Mouse (Mus musculus) liver, adult 2 months (tissue): Measurements from ENCODE around the gene Sema4d. TPM values are rescaled to one million over a fixed set of nuclear protein-coding genes. Genes with fewer than 3 reads are reported as not detected.
A peak's percentile ranks its signal among the peaks of the same experiment; 100 is the strongest.

ENCODE experiments used
- DNase-seq: peaks from one replicate; pipeline ENCODE4 v3.0.0-alpha.2; 2011; ENCODE audit warnings: low read depth, low spot score; ENCODE audit errors: extremely low read depth
- H3K27ac ChIP-seq: fragments of 200-500 bp; replicated peaks from 2 replicates; pipeline ENCODE4 v1.5.1; 2012; ENCODE audit warnings: low read depth, mild to moderate bottlenecking, control low read depth, inconsistent platforms, low read length; ENCODE audit not compliant: insufficient read depth
- H3K27me3 ChIP-seq: fragments of 200-500 bp; 2 replicates; pipeline ENCODE4 v1.6.1; 2012; ENCODE audit warnings: mild to moderate bottlenecking, moderate library complexity, low read length, inconsistent platforms; ENCODE audit not compliant: control insufficient read depth, insufficient read depth
- H3K36me3 ChIP-seq: fragments of 200-500 bp; 2 replicates; pipeline ENCODE4 v1.6.1; 2012; ENCODE audit warnings: low read length, inconsistent platforms; ENCODE audit not compliant: control insufficient read depth, insufficient read depth
- H3K4me1 ChIP-seq: fragments of 200-500 bp; 2 replicates; pipeline ENCODE4 v1.6.1; 2011; ENCODE audit warnings: low read length; ENCODE audit not compliant: control insufficient read depth, insufficient read depth
- H3K4me3 ChIP-seq: fragments of 200-500 bp; 2 replicates; pipeline ENCODE4 v1.5.1; 2011; ENCODE audit warnings: low read depth, mild to moderate bottlenecking, control low read depth, low read length, moderate library complexity; ENCODE audit not compliant: insufficient read depth
- H3K79me2 ChIP-seq: fragments of 200-500 bp; 2 replicates; pipeline ENCODE4 v1.6.1; 2012; ENCODE audit warnings: inconsistent platforms, mild to moderate bottlenecking, low read length, moderate library complexity; ENCODE audit not compliant: control insufficient read depth, insufficient read depth
- H3K9ac ChIP-seq: fragments of 200-500 bp; 2 replicates; pipeline ENCODE4 v1.6.1; 2012; ENCODE audit warnings: low read depth, mild to moderate bottlenecking, control low read depth, inconsistent platforms, low read length
- CTCF ChIP-seq: fragments of 200-500 bp; IDR thresholded peaks from 2 replicates; pipeline ENCODE4 v1.5.1; 2011; ENCODE audit warnings: low read depth, low read length, control low read depth
- POLR2A ChIP-seq: fragments of 200-500 bp; IDR thresholded peaks from 2 replicates; pipeline ENCODE4 v1.6.1; 2011; ENCODE audit warnings: low read length, control low read depth; ENCODE audit not compliant: insufficient read depth; ENCODE audit errors: extremely low read depth
- WGBS: fragments of 180-500 bp; shearing (Covaris S2); methylation state at CpG from one replicate; pipeline ENCODE4 v1.1.7; 2018; 5-methylcytosine and 5-hydroxymethylcytosine counted together
- polyA plus RNA-seq: library from polyadenylated mRNA; depleted of rRNA; stranded (reverse); fragments of >200 nt; gene quantifications from 2 replicates; pipeline ENCODE4 v1.2.3, GENCODE M21; 2012
- total RNA-seq: library from RNA; depleted of rRNA; stranded (reverse); fragments of >200 nt; gene quantifications from 2 replicates; pipeline ENCODE4 v1.2.3, GENCODE M21; 2014

Sema4d gene
- total and polyA plus RNA-seq, 2 experiments = 0.74 to 0.94 TPM

DNA sequence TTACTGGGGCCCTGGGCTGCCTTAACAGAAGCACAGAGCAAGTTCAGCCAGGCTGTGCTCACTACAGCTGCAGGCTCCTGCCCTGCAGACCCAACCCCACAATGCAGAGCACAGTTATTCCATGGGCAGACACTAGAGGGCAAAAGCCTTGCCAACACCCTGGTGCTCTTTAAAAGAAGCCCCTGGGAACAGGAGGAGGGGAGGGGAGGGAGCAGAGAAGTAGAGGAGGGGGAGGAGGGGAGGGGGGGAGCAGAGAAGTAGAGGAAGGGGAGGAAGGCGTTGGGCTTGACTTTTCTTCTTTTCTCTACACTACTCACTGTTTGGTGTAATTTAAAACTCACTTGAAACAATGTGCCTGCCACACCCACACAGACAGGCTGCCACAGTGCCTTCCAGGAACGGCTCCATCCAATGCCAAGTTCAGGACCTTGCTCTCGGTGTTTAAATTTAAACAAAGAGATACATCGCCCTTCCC is 63.6 kb downstream of the Sema4d start:
- DNase-seq = no peak
- H3K4me1 ChIP-seq = no peaks in the 10 kb centered on the region

DNA sequence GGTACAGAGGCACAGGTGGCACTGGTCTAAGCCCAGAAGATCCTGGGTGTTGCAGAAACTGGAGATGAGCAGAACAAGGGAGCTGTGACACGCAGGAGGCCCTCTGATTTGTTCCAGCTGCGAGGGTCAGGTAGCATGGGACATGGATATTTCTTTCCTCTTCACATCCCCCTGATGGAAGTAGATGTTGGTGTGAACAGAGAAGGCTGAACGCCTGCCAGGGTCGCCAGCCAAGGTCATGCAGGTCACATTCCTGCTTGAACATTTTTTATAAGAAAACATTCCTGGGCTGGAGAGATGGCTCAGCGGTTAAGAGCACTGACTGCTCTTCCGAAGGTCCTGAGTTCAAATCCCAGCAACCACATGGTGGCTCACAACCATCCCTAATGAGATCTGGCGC is 66.2 kb downstream of the Sema4d start:
- Histone ChIP-seq H3K79me2 (no peaks in the 10 kb centered on the region), H3K4me1 (no peaks in the 10 kb centered on the region)

More for the DNA sequence above, 63.6 kb downstream of the Sema4d start:
- no peak overlapping the region for H3K4me3 ChIP-seq
- H3K27me3 ChIP-seq = no peaks in the 10 kb centered on the region
- 26% methylated on average over 4 of the region's 4 CpGs for WGBS
- peak; percentile 33; the same call in 1 of the 2 replicates for TF ChIP-seq CTCF
- no peak for TF ChIP-seq POLR2A
- H3K79me2 ChIP-seq = no peaks in the 10 kb centered on the region
- H3K36me3 ChIP-seq = no peaks in the 10 kb centered on the region
- no peak overlapping the region for H3K9ac ChIP-seq
- no peak overlapping the region for H3K27ac ChIP-seq

DNA sequence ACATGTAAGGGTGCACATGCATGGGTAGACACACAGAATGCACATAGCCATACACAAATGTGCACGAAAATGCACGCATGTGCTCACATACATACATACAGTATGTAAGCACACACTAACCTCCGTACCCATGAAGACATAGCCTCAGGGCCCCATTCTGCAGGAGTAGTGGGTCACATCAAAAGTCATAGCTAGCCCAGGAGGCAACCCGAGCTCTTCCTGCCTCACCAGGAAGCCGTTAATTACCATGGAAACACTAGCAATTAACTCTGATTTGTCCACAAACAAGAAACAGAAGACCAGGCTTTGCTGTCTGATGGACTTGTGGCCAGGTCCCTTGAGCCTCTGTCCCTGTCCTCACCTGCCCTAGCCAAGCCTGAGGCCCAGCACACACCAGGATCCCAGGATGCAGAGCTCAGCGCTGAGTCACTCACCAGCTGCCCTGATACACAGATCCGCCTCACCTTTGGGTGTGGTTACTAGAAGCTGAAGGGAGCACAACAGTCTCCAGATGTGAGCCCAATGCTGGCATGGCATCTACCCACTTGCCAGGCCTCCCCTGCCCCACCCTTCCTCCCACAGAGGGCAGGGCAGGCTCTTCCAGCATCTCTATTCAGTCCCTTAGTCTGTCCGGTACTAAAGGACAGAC is 67.5 kb downstream of the Sema4d start:
- WGBS = 81% methylated on average over 8 of the region's 8 CpGs
- Histone ChIP-seq H3K27ac (no peak overlapping the region), H3K9ac (no peak overlapping the region), H3K4me1 (no peaks in the 10 kb centered on the region), H3K79me2 (no peaks in the 10 kb centered on the region), H3K27me3 (no peaks in the 10 kb centered on the region), H3K36me3 (no peaks in the 10 kb centered on the region), H3K4me3 (no peak overlapping the region)
- no peak for TF ChIP-seq POLR2A
- no peak for TF ChIP-seq CTCF
- DNase-seq = no peak

More for the DNA sequence above, 66.2 kb downstream of the Sema4d start:
- Histone ChIP-seq H3K36me3 (no peaks in the 10 kb centered on the region), H3K27me3 (no peaks in the 10 kb centered on the region), H3K9ac (no peak overlapping the region), H3K27ac (no peak overlapping the region), H3K4me3 (no peak overlapping the region)
- DNase-seq = no peak
- 71% methylated on average over 7 of the region's 7 CpGs for WGBS
- no peak for TF ChIP-seq POLR2A
- TF ChIP-seq CTCF = no peak

DNA sequence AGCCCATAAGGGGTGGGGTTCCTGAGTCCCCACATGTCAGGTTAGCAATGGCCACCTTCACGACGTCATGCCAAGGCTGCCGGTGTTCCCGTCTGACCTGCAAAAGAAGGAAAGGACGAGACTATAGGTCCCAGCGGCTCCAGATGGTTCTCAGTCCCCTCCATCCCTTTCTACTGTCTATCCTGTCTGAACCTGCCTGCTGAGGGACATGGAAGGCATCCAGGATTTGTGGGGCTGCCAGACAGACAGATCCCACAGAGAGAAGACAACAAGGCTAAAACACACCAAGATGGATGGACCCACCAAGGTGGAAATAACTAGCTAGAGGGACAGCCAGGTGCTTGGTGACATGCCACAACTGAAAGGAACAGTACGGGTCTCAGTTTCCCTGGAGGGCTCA is 68.1 kb downstream of the Sema4d start:
- H3K36me3 ChIP-seq = no peaks in the 10 kb centered on the region
- WGBS = 92% methylated on average over 7 of the region's 7 CpGs
- DNase-seq = no peak
- H3K27ac ChIP-seq = no peak overlapping the region
- no peak overlapping the region for H3K4me3 ChIP-seq
- H3K4me1 ChIP-seq = no peaks in the 10 kb centered on the region
- no peak overlapping the region for H3K9ac ChIP-seq
- H3K27me3 ChIP-seq = no peaks in the 10 kb centered on the region
- H3K79me2 ChIP-seq = no peaks in the 10 kb centered on the region
- TF ChIP-seq POLR2A = no peak
- no peak for TF ChIP-seq CTCF

DNA sequence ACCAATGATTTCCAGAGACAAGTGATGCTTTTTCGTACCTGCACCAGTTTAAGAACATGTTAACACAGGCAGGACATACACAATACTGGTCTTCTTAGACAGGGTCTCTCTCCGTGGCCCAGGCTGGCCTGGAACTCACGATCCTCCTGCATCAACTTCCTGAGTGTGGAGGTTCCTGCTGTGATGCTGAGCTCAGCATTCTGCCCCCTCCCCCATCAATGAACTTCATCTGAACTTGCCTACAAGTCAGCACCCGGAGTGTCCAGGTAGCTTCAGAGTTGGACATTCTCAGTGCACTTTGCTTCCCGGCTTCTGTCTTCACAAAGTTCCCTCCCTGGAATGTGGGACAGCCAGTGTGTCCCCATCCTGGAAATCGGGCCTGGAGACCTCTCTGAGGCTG is 69.0 kb downstream of the Sema4d start:
- WGBS = 72% methylated on average over 6 of the region's 6 CpGs
- TF ChIP-seq CTCF (no peak), POLR2A (no peak)
- H3K27me3 ChIP-seq = no peaks in the 10 kb centered on the region

DNA sequence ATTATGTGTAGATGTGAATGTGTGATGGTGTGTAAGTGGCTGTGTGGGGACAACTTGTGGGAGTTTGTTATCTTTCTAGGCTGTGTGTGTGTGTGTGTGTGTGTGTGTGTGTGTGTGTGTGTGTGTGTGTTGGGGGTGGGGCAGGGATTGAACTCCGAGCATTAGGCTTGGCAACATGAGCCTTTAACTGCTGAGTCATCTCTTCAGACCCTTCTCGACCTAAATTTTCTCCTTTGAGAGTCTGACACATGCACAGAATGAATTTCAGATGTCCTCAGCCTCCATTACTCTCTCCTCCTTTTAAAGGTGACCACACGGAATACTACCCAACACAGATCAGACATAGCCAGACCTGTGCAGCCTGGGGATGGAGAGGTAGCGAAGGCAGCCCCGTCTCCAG is 70.4 kb downstream of the Sema4d start:
- Histone ChIP-seq H3K79me2 (no peaks in the 10 kb centered on the region), H3K36me3 (no peaks in the 10 kb centered on the region), H3K27me3 (no peaks in the 10 kb centered on the region), H3K4me1 (no peaks in the 10 kb centered on the region), H3K9ac (no peak overlapping the region), H3K4me3 (no peak overlapping the region), H3K27ac (no peak overlapping the region)
- no peak for DNase-seq
- TF ChIP-seq POLR2A (no peak), CTCF (no peak)
- 83% methylated on average over 5 of the region's 5 CpGs for WGBS

More for the DNA sequence above, 69.0 kb downstream of the Sema4d start:
- Histone ChIP-seq H3K4me3 (no peak overlapping the region), H3K9ac (no peak overlapping the region), H3K27ac (no peak overlapping the region), H3K4me1 (no peaks in the 10 kb centered on the region), H3K36me3 (no peaks in the 10 kb centered on the region), H3K79me2 (no peaks in the 10 kb centered on the region)
- no peak for DNase-seq
